Mouse (Mus musculus) spleen, adult 2 months (tissue): Measurements from ENCODE around the gene Fam111a. TPM values are rescaled to one million over a fixed set of nuclear protein-coding genes. Genes with fewer than 3 reads are reported as not detected.

ENCODE experiments used
- DNase-seq, 2 experiments: peaks; one replicate each; pipeline versions ENCODE4 v3.0.0 to v3.0.0-alpha.2; 2012 to 2021; ENCODE audit warnings: low spot score in 2 of 2, low read depth in 1 of 2
- H3K27ac ChIP-seq: fragments of 200-500 bp; 2 replicates; pipeline ENCODE4 v1.5.1; 2012; ENCODE audit warnings: low read length, inconsistent platforms; ENCODE audit not compliant: insufficient read depth
- H3K27me3 ChIP-seq: fragments of 200-500 bp; 2 replicates; pipeline ENCODE4 v1.6.1; 2012; ENCODE audit warnings: mild to moderate bottlenecking, moderate library complexity, low read length, inconsistent platforms; ENCODE audit not compliant: control insufficient read depth, insufficient read depth
- H3K36me3 ChIP-seq: fragments of 200-500 bp; 2 replicates; pipeline ENCODE4 v1.6.1; 2012; ENCODE audit warnings: mild to moderate bottlenecking, low read length, inconsistent platforms; ENCODE audit not compliant: control insufficient read depth, insufficient read depth
- H3K4me1 ChIP-seq: fragments of 200-500 bp; 2 replicates; pipeline ENCODE4 v1.6.1; 2011; ENCODE audit warnings: inconsistent platforms; ENCODE audit not compliant: control insufficient read depth, insufficient read depth, insufficient read length
- H3K4me3 ChIP-seq: fragments of 200-500 bp; 2 replicates; pipeline ENCODE4 v1.5.1; 2011; ENCODE audit warnings: mild to moderate bottlenecking, inconsistent platforms; ENCODE audit not compliant: insufficient read depth, insufficient read length; ENCODE audit errors: extremely low read depth
- CTCF ChIP-seq: fragments of 200-500 bp; IDR thresholded peaks from 2 replicates; pipeline ENCODE4 v1.5.1; 2011; ENCODE audit warnings: mild to moderate bottlenecking, inconsistent platforms; ENCODE audit not compliant: insufficient read depth, insufficient read length, insufficient replicate concordance; ENCODE audit errors: extremely low read depth
- POLR2A ChIP-seq: fragments of 200-500 bp; IDR thresholded peaks from 2 replicates; pipeline ENCODE4 v1.6.1; 2011; ENCODE audit warnings: low read depth, low read length, inconsistent platforms
- WGBS: fragments of 180-500 bp; shearing (Covaris S2); methylation state at CpG from one replicate; pipeline ENCODE4 v1.1.7; 2018; 5-methylcytosine and 5-hydroxymethylcytosine counted together
- polyA plus RNA-seq: library from polyadenylated mRNA; depleted of rRNA; stranded (reverse); fragments of >200 nt; gene quantifications from 2 replicates; pipeline ENCODE4 v1.2.3, GENCODE M21; 2012

The Fam111a gene
- polyA plus RNA-seq, 1 experiment = 6.4 TPM

- H3K36me3 ChIP-seq = no peaks in the 10 kb centered on the region; the same call in 1 of the 2 replicates
- H3K27me3 ChIP-seq = no peaks in the 10 kb centered on the region
- 88% methylated on average over 4 of the region's 4 CpGs for WGBS
- DNase-seq = no peak
- peaks cover 4% of the 10 kb centered on the region; the same call in 1 of the 2 replicates for H3K4me1 ChIP-seq
- H3K27ac ChIP-seq = no peak overlapping the region
- no peak for TF ChIP-seq CTCF
- no peak for TF ChIP-seq POLR2A
- no peak overlapping the region for H3K4me3 ChIP-seq
Observed at GRCm38 (mm10) chr19:12523377-12523776, 22.2 kb upstream of the Fam111a start.

GRCm38 (mm10) chr19:12537168-12537567 is 8.4 kb upstream of the Fam111a start:
- H3K4me3 ChIP-seq = no peak overlapping the region
- H3K27me3 ChIP-seq = no peaks in the 10 kb centered on the region
- no peak overlapping the region for H3K27ac ChIP-seq
- H3K36me3 ChIP-seq = peaks cover 5% of the 10 kb centered on the region
- H3K4me1 ChIP-seq = peaks cover 10% of the 10 kb centered on the region
- no peak for DNase-seq
- TF ChIP-seq CTCF = no peak
- no peak for TF ChIP-seq POLR2A

- DNase-seq = no peak
- Histone ChIP-seq H3K4me1 (peaks cover 10% of the 10 kb centered on the region), H3K4me3 (no peak overlapping the region), H3K27me3 (no peaks in the 10 kb centered on the region), H3K36me3 (no peaks in the 10 kb centered on the region), H3K27ac (peak overlapping the region; percentile 68; the same call in 1 of the 2 replicates)
- WGBS = 59% methylated on average over 1 of the region's 1 CpGs
- TF ChIP-seq CTCF = no peak
- no peak for TF ChIP-seq POLR2A
Observed at GRCm38 (mm10) chr19:12539975-12540374, 5.6 kb upstream of the Fam111a start.

- H3K36me3 ChIP-seq = no peaks in the 10 kb centered on the region
- no peaks in the 10 kb centered on the region for H3K27me3 ChIP-seq
- WGBS = 17% methylated on average over 3 of the region's 3 CpGs
- TF ChIP-seq CTCF (no peak), POLR2A (no peak)
- DNase-seq = no peak
- peak overlapping the region; percentile 97 for H3K27ac ChIP-seq
- peak overlapping the region; percentile 31; the same call in 1 of the 2 replicates for H3K4me3 ChIP-seq
- H3K4me1 ChIP-seq = peaks cover 10% of the 10 kb centered on the region
Observed at GRCm38 (mm10) chr19:12540727-12541126, 4.8 kb upstream of the Fam111a start.

- Histone ChIP-seq H3K4me1 (peaks cover 10% of the 10 kb centered on the region), H3K4me3 (peak overlapping the region; percentile 31; the same call in 1 of the 2 replicates), H3K36me3 (no peaks in the 10 kb centered on the region), H3K27me3 (no peaks in the 10 kb centered on the region), H3K27ac (peak overlapping the region; percentile 97)
- 11% methylated on average over 2 of the region's 2 CpGs for WGBS
- DNase-seq = peak; percentile 59 to 66
- TF ChIP-seq POLR2A (no peak), CTCF (no peak)
Observed at GRCm38 (mm10) chr19:12541644-12542043, 3.9 kb upstream of the Fam111a start.

GRCm38 (mm10) chr19:12549166-12549565 is 3.6 kb downstream of the Fam111a start:
- DNase-seq = peak in 1 of 2 experiments; percentile 57

More at GRCm38 (mm10) chr19:12549166-12549565, 3.6 kb downstream of the Fam111a start:
- H3K4me1 ChIP-seq = no peaks in the 10 kb centered on the region
- WGBS = 65% methylated on average over 5 of the region's 5 CpGs
- TF ChIP-seq CTCF (peak; percentile 16; the same call in 1 of the 2 replicates), POLR2A (no peak)
- no peaks in the 10 kb centered on the region for H3K27me3 ChIP-seq
- no peaks in the 10 kb centered on the region for H3K36me3 ChIP-seq
- no peak overlapping the region for H3K27ac ChIP-seq
- no peak overlapping the region for H3K4me3 ChIP-seq
